Mouse (Mus musculus): ENCODE measurements at regions not wholly inside any gene's neighbourhood (a gene's known extent, or its start where the extent isn't known, plus 50 kb on each side); places are given as distances from the start of the nearest gene placed in this dataset.
"Not testable (repeated sequence)": the region's sequence is repeated elsewhere in the genome, so short reads cannot be mapped to it uniquely, and the experiment has no call there.

DNA sequence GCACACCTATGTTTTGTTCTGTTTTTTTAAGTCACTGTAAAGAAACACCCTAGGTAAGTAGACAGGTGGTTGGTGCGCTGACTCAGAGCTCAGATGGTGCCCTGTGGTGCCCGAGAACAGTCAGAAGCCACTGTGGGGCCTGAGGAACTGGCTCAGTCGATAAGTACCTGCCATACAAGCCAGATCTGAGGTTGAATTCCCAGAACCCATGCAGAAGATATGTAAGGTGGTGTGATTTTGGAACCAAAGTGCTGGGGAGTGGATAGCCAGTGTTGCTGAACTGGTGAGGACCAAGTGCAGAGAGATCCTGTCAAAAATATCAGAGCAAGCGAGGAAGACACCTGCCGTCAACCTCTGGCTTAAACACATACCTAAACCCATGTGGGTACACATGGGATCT lies 65.4 kb downstream of the Chst1 start:
- in situ Hi-C loops (cut with MboI; ENCODE audit: low pct_unique_long_range_greater_than_20kb in 1 of 2, low sequenced_read_pairs in 2 of 2, unreplicated experiment in 1 of 2), result no loop called here

DNA sequence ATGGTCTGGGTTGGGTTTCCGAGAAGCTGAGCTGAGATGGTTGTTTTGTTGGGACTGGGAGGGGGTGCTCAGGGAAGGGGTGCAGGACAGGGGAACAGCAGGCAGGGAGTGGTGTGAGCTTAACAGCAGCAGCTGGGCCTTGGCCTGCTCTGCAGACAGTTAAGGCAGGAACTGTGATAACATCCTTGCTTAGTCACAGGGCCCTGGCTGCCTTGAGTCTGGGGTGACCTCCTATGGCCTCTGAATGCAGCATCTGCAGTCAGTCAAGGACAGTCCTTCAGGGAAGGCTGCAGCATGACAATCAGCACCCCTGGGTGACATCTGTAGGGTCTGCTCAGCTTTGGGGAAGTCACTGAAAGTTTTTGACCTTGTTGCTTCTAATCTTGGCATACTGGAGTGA lies 67.7 kb downstream of the Chst1 start:
- in situ Hi-C loops (cut with MboI; ENCODE audit: low pct_unique_long_range_greater_than_20kb in 1 of 2, low sequenced_read_pairs in 2 of 2, unreplicated experiment in 1 of 2), result no loop called here

DNA sequence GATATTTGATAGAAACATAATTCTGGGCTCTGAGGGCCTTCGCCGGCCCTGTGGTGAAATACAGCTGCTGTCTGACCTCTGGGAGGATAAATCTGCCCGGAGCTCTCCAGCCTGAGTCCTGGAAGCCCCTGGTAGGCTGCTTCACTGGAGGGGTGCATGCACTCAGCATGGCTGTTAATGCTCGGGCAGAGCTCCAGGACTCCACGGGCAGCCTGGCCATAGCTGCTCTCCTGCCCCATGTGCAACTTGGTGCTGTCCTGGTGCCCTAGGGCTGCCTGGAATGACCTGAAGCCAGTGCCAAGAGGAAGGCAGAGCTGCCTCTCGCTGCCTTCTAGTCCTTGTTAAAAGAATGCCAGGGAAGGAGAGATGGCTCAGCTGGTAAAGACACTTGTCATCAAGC lies 68.2 kb downstream of the Chst1 start:
- in situ Hi-C loops (cut with MboI; ENCODE audit: low pct_unique_long_range_greater_than_20kb in 1 of 2, low sequenced_read_pairs in 2 of 2, unreplicated experiment in 1 of 2), result no loop called here

DNA sequence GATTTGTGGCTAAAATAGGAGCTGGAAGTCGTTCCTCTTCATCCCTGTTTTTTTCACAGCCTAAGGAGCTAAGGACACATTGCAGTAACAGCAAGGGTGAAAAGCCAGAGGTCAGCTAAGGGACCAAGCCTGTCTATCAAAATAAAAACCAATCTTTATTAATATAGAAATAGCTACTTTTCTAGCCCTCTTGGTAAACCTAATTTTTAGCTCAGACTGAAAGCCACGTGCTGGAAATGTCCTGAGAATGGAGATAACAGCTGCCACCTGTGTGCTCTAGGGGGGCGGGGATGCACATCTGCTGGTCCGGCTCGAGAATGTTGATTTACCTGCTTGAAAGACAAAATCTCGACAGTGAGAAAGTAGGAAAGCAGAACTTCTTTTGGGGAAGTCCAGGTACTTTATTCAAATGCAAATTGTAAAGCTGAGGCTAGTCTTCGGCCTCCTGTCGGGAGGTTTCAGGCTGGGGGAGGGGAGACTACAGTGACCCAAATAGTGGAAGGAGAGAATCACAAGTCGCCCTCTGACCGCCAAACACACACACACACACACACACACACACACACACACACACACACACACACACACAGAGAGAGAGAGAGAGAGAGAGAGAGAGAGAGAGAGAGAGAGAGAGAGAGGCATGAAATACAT lies 70.0 kb downstream of the Chst1 start:
- in situ Hi-C loops (cut with MboI; ENCODE audit: low pct_unique_long_range_greater_than_20kb in 1 of 2, low sequenced_read_pairs in 2 of 2, unreplicated experiment in 1 of 2), result not testable (repeated sequence)

DNA sequence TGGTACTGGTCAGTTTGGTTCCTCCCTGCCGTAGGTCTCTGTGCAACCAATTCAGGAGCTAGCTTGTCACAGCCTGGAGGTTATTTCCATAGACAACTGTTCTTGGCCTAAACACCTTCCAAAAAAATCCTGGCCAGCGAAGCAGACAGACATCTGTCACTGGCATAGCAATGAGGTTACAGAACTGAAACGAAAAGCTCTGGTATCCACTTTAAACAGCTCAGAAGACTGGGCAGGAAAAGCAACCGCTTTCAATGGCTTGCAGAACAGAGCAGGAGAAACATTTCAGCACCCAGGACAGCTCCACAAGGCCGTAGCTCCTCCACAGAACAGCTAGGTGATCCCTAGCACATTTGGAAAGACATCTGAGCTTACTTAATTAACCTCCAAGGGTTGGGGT lies 72.1 kb downstream of the Chst1 start:
- in situ Hi-C loops (cut with MboI; ENCODE audit: low pct_unique_long_range_greater_than_20kb in 1 of 2, low sequenced_read_pairs in 2 of 2, unreplicated experiment in 1 of 2), result no loop called here

DNA sequence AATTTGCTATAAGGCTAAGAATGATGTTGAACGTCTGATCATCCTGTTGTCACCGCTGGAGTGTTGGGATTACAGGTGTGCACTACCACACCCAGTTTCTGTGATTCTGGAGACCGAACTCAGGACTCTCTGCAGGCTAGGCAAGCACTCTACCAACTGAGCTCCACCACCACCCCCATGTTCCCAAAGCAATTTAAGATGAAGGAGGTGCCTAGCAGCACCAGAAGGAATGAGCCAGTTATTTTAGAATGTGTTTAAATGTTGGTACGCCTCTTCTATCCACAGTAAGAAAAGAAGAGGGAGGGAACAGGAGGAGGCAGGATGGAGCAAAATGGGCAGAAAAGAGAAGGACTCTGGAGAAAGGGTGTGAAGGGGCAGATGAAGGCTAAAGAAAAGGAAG lies 72.6 kb downstream of the Chst1 start:
- in situ Hi-C loops (cut with MboI; ENCODE audit: low pct_unique_long_range_greater_than_20kb in 1 of 2, low sequenced_read_pairs in 2 of 2, unreplicated experiment in 1 of 2), result no loop called here

DNA sequence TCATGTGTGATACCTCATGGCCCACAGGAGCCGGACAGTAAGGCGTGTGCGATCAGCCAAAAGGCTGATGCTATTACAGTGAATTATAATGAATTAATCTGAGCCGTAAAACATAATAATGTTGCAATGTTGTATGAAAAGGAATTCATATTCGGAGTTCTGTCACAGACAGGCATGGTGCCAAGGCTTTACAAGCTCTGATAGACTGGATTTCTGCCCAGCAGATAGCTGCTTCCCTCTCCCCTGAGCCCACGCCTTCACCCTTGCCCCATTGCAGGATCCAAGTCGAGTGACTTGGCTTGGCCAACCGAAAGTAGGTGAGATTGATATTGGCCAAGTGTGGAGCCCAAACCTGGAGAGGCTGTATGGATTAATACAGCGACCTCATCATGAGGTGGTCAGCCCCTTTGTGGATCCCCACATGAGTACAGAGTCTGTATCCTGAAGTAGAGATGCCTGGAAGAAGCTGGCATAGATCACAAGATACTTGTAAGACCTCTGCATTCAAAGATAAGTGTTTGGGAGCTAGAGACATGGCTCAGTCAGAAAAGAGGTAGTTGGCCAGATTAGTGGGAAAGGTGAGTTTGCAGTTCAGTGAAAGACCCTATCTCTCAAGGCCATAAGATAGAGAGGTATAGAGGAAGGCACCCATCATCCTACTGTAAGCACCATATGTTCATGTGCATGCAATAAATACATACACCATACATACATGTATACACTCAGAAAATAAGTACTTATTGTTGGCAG lies 73.7 kb downstream of the Chst1 start:
- in situ Hi-C loops (cut with MboI; ENCODE audit: low pct_unique_long_range_greater_than_20kb in 1 of 2, low sequenced_read_pairs in 2 of 2, unreplicated experiment in 1 of 2), result no loop called here

DNA sequence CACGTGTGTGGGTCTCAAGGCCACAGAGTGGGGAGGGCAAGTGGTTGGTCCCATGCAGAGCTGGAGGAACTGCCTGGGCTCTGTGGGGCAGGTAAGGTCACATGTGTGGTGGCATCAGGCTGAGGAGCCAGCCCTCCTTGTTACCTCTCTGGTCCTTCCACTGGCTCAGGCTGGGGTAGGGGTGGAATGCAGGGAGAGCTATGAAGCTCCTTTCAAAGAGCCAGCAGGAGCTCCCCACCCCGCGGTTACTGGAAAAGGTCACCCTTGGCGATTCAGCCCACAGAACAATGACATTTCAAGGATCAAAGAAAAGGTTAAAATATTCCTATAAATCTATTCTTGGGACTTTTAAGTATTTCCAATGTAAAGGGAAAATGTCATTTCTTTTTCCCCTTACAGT lies 74.4 kb downstream of the Chst1 start:
- in situ Hi-C loops (cut with MboI; ENCODE audit: low pct_unique_long_range_greater_than_20kb in 1 of 2, low sequenced_read_pairs in 2 of 2, unreplicated experiment in 1 of 2), result no loop called here

DNA sequence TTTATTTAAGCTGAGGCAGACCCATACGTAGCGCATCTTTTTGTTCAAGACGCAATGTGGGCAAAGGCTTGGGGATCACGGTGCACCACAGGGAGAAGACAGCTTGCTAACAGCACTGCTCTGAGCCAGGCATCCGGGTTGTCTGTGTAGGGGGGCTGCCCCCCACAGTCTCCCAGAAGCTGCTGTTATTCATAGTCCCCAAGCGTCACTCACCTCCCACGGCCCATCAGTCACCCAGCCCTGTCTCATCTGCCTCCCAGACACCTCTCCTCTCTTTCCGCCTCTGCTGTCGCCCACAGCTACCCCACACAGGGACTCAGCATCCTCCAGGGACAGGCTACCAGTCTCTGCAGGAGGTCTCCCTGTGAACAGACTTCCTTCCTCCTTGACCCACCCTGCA lies 75.7 kb downstream of the Chst1 start:
- in situ Hi-C loops (cut with MboI; ENCODE audit: low pct_unique_long_range_greater_than_20kb in 1 of 2, low sequenced_read_pairs in 2 of 2, unreplicated experiment in 1 of 2), result no loop called here

DNA sequence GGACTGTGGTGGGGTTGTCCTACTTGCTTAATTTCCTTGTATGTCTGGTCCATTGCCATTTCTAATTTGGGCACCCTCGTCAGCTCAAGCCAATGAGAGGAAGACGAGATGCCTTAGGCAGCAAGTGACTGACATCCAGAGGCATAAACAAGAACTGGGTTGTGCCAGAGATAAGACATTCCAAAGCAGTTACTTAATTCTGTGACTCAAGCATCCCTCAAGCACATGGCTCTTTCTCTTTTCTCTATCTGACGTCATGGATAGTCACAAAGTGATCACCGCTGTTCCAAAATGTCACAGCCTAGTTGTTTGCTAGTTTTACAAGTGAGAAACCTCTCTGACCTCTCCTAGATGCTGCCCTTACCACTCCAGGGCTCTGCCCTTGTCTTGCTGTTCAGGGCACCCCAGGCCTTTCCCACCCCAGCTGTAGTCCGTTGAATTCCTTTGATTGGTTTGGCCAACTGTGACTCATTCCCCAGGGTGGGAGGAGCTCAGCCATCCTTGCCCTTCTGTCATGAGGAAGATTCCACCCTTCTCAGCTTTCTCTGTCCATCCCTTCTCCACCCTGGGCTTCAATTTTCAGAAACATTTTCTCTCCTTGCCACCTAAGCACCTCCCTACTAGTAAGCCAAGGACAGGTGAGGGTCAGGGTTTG lies 78.9 kb downstream of the Chst1 start:
- in situ Hi-C loops (cut with MboI; ENCODE audit: low pct_unique_long_range_greater_than_20kb in 1 of 2, low sequenced_read_pairs in 2 of 2, unreplicated experiment in 1 of 2), result no loop called here

DNA sequence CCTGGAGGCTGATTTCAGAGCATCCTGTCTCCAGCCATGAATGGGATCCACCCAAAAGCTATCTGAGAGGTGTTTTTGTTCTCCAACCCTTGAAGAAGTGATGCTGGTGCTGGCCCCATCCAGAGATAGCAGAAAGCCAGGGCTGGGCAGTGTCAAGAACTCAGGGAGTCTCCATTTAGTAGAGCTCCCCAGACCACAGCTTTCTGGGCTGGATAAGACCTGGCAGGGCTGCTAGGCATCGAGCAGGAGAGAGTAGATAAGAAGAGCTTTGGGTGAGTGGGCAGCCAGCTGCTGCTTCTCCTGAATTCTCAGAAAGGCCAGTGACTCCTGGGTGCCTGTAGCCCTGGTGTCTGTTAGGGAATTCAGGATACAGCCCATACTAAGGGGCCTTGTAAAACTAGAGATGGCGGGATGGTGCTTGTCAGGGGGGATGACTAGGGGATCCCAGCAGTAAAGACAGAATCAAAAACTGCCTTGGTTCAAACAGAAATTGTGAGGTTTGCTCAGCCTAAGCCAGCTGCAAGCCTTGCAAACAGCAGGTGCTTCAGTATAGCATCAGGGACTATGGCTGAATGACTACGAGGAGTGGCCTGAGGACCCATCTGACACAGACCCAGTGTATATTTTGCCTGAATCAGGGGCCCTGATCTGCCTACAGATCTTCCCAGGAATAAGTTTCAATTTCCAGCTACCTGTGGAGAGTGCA lies 79.6 kb downstream of the Chst1 start:
- in situ Hi-C loops (cut with MboI; ENCODE audit: low pct_unique_long_range_greater_than_20kb in 1 of 2, low sequenced_read_pairs in 2 of 2, unreplicated experiment in 1 of 2), result no loop called here

DNA sequence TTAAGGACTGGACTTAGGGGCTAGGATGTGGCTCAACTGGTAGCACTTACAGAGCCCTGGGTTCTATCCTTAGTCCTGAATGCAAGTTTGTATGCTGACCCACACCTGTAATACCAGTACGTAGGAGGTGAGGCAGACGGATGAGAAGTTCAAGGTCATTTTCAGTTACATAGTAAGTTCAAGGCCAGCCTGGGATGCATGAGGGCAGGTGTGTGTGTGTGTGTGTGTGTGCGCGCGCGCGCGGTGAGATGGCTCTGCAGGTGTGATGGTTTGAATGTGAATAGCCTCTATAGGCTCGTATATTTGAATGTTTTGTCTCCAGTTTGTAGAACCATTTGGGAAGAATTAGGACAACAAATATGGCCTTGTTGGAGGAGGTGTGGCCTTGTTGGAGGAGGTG lies 82.7 kb downstream of the Chst1 start:
- in situ Hi-C loops (cut with MboI; ENCODE audit: low pct_unique_long_range_greater_than_20kb in 1 of 2, low sequenced_read_pairs in 2 of 2, unreplicated experiment in 1 of 2), result no loop called here

DNA sequence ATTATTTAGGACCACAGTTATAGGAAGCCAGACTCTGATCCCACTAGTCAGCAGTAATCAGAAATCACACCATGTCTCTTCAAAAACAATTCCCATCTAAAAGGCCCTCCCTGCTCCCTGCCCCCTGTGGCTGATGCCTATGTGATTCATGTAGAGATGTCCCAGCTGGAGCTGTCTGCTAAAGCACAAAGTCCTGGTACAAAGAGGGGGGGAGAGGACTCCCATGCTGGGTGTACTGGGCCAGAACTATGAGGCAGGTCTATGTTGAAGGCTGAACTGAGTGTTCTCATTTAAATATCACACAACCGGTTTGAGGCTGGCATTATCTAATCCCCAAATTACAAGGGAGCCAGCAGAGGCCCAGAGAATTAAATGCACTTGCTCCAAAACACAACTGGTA lies 88.2 kb downstream of the Chst1 start:
- in situ Hi-C loops (cut with MboI; ENCODE audit: low pct_unique_long_range_greater_than_20kb in 1 of 2, low sequenced_read_pairs in 2 of 2, unreplicated experiment in 1 of 2), result no loop called here

DNA sequence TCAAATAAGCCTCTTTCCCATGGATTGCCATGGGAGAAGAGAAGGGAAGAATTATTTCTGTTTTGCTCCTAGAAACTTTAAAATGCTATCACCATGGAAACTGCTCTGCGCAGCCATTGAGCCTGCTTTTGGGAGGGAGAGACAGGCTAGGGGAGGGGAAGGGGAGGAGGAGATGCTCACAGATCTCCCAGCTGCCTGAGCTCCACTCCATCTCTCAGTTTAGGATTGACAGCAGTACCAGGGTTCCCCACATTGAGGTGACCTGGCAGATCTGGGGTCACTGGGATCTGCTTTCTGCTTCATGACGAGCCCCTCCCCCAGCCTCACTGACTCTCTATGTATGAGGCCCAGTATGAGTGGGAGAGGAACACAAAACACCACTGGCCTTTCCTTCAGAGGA lies 89.7 kb downstream of the Chst1 start:
- in situ Hi-C loops (cut with MboI; ENCODE audit: low pct_unique_long_range_greater_than_20kb in 1 of 2, low sequenced_read_pairs in 2 of 2, unreplicated experiment in 1 of 2), result no loop called here

DNA sequence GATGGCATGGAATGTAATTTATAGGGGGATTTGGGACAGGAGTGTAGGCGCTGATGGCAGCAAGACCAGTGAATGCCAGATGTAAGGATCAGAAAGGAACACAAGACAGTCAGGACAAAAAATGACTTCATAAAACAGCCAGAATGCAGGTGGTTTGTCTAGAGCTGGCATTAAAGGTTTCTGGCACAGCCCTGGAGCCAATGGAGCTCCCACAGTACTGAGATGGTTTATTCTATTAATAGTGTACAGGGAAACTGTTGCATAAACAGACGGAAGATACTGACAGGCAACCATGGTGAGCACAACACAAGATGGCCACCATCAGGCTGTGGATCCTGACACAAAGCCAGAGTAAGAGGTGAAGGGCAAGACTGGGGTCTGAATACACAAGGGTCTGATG lies 90.8 kb downstream of the Chst1 start:
- in situ Hi-C loops (cut with MboI; ENCODE audit: low pct_unique_long_range_greater_than_20kb in 1 of 2, low sequenced_read_pairs in 2 of 2, unreplicated experiment in 1 of 2), result no loop called here

DNA sequence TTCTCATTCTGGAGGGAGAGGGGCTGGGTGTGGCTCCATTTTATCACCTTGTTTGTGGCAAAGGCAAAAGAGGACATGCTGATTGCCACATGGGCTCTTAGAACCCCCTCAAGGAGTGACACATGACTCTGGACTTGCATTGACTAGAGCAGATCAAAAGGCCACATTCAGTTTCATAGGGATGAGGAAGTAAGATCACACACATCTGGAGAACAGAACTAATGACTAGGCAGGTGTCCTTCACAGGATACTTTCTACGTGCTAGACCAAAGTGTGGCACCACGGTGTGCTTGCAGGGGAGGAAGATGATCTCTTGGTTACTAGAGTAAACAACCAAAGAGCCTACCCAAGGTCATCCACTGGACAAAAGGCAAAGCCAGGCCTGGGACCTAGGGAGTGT lies 91.9 kb downstream of the Chst1 start:
- in situ Hi-C loops (cut with MboI; ENCODE audit: low pct_unique_long_range_greater_than_20kb in 1 of 2, low sequenced_read_pairs in 2 of 2, unreplicated experiment in 1 of 2), result no loop called here

DNA sequence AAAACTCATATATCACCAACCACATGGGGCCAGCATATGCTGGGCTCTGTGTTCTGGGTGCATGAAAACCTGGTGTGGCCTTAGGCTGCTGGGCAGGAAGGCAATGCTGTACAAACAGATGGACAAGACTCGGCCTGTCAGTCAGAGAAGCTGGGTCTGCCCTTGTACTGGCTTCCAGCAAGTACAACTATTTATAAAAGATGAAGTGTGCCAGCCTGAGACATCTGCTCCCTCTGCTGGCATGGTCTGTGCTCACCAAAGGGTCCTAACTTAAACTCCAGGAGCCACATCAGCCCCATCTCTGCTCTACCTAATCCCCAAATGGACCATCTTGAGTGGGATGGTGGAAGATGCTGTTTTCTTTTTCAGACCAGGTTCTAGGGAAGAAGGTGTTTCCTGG lies 93.1 kb downstream of the Chst1 start:
- in situ Hi-C loops (cut with MboI; ENCODE audit: low pct_unique_long_range_greater_than_20kb in 1 of 2, low sequenced_read_pairs in 2 of 2, unreplicated experiment in 1 of 2), result no loop called here

DNA sequence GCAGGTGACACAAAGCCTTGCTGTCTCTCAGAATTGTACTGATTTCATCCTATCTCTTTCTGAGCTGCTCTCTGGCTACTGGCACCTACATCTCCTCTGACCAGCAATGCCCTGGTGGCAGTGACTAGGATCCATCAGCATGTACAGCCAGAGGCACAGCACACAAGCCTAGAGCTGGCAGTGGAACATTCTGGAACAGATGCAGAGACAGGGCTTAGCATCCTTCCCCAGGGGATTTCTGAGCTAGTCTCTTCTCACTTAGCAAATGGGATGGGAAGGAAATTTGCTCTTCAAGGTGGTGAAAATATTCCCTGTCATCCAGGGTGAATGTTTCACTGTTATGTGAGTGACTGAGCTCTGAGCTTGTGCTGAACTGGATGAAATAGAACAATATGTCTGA lies 93.5 kb downstream of the Chst1 start:
- in situ Hi-C loops (cut with MboI; ENCODE audit: low pct_unique_long_range_greater_than_20kb in 1 of 2, low sequenced_read_pairs in 2 of 2, unreplicated experiment in 1 of 2), result no loop called here

DNA sequence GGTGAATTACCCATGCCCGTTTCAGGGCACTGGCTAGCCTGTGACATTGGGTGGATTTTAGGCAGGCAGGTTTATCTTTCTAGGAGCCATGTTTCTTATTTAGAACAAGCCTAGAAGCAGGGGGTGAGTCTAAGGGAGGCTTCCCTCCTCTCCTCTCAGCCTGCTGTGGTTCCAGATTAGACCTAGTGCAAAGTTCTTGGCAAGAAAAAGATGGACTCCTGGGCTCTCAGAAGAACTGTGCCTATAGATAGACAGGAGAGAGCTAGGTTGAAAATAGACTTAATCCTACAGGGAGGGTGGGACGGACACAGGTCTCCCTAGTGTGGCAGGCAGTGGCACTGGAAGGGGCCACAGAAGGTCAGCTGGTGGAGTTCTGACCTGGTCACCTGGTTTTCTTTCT lies 95.3 kb downstream of the Chst1 start:
- in situ Hi-C loops (cut with MboI; ENCODE audit: low pct_unique_long_range_greater_than_20kb in 1 of 2, low sequenced_read_pairs in 2 of 2, unreplicated experiment in 1 of 2), result no loop called here
